Mouse (Mus musculus) hindbrain, embryonic 12.5 days (tissue): ENCODE data around the gene Maml3. TPM values are rescaled to one million over a fixed set of nuclear protein-coding genes. Genes with fewer than 3 reads are reported as not detected.

ENCODE experiments used
- ATAC-seq: fragments of 200-750 bp; cut with Nextera tagmentation; 2 replicates; pipeline ENCODE4 v1.8.0; 2017; ENCODE audit warnings: moderate TSS enrichment; ENCODE audit not compliant: low FRiP score
- H3K27ac ChIP-seq: fragments of 300-500 bp; sonication (generic); 2 replicates; pipeline ENCODE4 v1.5.1; 2016; ENCODE audit warnings: mild to moderate bottlenecking
- H3K27me3 ChIP-seq: fragments of 300-500 bp; sonication (generic); 2 replicates; pipeline ENCODE4 v1.6.1; 2016; ENCODE audit warnings: mild to moderate bottlenecking
- H3K36me3 ChIP-seq: fragments of 300-500 bp; sonication (generic); 2 replicates; pipeline ENCODE4 v1.6.1; 2016; ENCODE audit warnings: mild to moderate bottlenecking
- H3K4me1 ChIP-seq: fragments of 300-500 bp; sonication (generic); 2 replicates; pipeline ENCODE4 v1.6.1; 2016
- H3K4me2 ChIP-seq: fragments of 300-500 bp; sonication (generic); replicated peaks from 2 replicates; pipeline ENCODE4 v1.6.1; 2016; ENCODE audit warnings: mild to moderate bottlenecking
- H3K4me3 ChIP-seq: fragments of 300-500 bp; sonication (generic); 2 replicates; pipeline ENCODE4 v1.5.1; 2016; ENCODE audit warnings: mild to moderate bottlenecking
- H3K9ac ChIP-seq: fragments of 300-500 bp; sonication (generic); 2 replicates; pipeline ENCODE4 v1.6.1; 2016; ENCODE audit warnings: mild to moderate bottlenecking, moderate library complexity
- H3K9me3 ChIP-seq: fragments of 300-500 bp; sonication (generic); replicated peaks from 2 replicates; pipeline ENCODE4 v1.6.1; 2016; ENCODE audit warnings: mild to moderate bottlenecking
- WGBS: fragments of 180-500 bp; shearing (Covaris S2); methylation state at CpG from one replicate; pipeline ENCODE4 v1.1.7; 2016; 5-methylcytosine and 5-hydroxymethylcytosine counted together
- polyA plus RNA-seq: library from polyadenylated mRNA; unstranded; fragments of >200 nt; fragmentation: Nextera tagmentation; extraction: Ambion mirVana; gene quantifications from 2 replicates; pipeline ENCODE4 v1.2.1, GENCODE M21; 2016

The Maml3 gene
- polyA plus RNA-seq, 1 experiment from 2014 or later: 8.3 TPM

DNA sequence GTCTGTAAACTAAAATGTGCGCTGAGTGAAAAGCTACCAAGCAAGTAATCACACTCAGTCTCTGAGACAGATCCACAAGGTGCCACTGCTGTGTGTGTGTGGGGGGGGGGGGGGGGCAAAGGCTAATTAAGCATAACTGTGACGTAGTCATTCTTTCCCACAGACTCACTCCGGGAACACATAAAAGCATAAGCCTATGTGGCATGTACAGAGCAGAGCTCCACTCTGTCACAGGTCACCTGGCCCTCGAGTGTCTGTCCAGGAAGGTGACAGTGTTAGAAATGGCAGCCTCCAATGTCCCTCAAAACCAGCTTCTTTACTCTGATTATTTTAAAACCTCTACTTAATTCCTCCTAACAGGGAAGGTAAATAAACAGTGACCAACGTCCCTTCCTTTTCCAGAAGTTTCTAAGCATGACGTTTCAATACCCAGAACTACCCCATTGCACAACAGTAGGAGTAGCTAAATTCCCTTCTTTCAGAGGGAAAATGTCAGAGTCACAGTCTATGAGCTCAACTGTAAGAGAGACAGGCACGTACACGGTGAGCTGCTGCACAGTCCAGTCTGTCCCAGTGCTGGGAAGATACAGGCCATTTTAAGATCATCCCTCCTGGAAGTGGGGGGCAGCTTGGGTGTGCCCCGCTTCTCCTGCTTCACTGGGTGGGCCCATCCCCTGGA is 93.7 kb downstream of the Maml3 start:
- no peak for ATAC-seq
- no peaks in the 10 kb centered on the region for H3K27me3 ChIP-seq
- no peak overlapping the region for H3K4me2 ChIP-seq
- H3K27ac ChIP-seq: no peak overlapping the region; the same call in 1 of the 2 replicates
- 69% methylated on average over 9 of the region's 9 CpGs for WGBS
- H3K4me3 ChIP-seq: no peak overlapping the region
- H3K36me3 ChIP-seq: no peaks in the 10 kb centered on the region
- no peaks in the 10 kb centered on the region for H3K9me3 ChIP-seq
- H3K4me1 ChIP-seq: peaks cover 34% of the 10 kb centered on the region
- H3K9ac ChIP-seq: no peak overlapping the region

DNA sequence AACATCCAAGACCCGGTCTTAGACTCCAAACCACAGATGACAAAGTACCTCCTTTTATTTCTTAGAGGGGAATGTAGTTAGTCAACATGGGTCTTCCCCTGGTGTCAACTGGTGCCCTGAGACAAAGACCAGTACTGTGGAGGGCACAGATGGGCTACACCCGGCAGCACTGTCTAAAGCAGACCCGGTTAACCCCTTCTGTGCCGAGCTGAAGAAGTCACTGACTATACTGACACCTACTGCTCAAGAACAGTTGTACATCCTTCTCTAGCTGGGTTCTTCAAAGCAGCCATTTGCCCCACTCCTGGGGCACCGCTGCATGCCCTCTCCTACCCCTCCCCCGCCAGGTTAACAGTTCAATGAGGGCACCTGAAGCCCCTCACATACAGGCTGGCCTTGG is 95.6 kb downstream of the Maml3 start:
- no peak overlapping the region for H3K4me3 ChIP-seq
- H3K27ac ChIP-seq: peak overlapping the region; percentile 70; the same call in 1 of the 2 replicates
- ATAC-seq: peak; percentile 32; the same call in 1 of the 2 replicates
- H3K36me3 ChIP-seq: no peaks in the 10 kb centered on the region
- H3K27me3 ChIP-seq: no peaks in the 10 kb centered on the region
- peaks cover 38% of the 10 kb centered on the region for H3K4me1 ChIP-seq
- H3K9ac ChIP-seq: no peak overlapping the region
- H3K4me2 ChIP-seq: no peak overlapping the region
- 18% methylated on average over 6 of the region's 6 CpGs for WGBS
- no peaks in the 10 kb centered on the region for H3K9me3 ChIP-seq

DNA sequence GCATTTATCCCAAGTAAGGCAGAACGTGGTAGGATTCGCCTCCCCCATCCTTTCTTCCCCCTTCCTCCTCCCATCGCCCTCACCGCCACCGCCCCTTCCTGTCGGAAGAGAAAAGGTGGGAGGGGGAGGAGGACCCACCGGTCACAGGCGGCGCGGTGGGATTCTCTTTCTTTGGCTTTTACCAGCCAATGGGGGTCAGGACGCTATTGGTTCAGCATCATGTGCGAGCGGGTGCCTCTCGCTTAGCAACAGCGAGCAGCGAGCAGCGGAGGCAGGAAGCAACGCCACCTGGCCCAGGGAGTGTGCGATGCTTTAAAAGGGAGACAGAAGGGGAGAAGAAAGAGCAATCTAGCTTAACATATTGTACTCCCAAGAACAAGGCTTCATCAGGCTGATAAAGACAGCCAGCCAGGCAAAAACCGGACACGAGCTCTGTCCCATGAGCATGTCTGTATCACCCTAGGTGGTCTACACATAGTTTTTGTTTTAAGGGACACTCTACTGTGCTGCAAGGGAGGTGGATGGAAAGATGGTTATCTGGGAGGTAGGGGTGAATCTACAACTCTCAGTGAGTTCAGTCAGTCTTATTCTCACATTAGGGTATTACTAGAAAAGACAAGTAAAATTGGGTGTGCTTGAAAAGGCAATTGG is 97.1 kb downstream of the Maml3 start:
- under 1% methylated on average over 16 of the region's 21 CpGs for WGBS
- Histone ChIP-seq H3K36me3 (no peaks in the 10 kb centered on the region), H3K27me3 (no peaks in the 10 kb centered on the region), H3K9me3 (no peaks in the 10 kb centered on the region), H3K27ac (peak overlapping the region; percentile 94), H3K4me2 (peak overlapping the region; percentile 58), H3K4me3 (peak overlapping the region; percentile 24), H3K4me1 (peaks cover 38% of the 10 kb centered on the region), H3K9ac (peak overlapping the region; percentile 58)
- peak; percentile 93 for ATAC-seq

DNA sequence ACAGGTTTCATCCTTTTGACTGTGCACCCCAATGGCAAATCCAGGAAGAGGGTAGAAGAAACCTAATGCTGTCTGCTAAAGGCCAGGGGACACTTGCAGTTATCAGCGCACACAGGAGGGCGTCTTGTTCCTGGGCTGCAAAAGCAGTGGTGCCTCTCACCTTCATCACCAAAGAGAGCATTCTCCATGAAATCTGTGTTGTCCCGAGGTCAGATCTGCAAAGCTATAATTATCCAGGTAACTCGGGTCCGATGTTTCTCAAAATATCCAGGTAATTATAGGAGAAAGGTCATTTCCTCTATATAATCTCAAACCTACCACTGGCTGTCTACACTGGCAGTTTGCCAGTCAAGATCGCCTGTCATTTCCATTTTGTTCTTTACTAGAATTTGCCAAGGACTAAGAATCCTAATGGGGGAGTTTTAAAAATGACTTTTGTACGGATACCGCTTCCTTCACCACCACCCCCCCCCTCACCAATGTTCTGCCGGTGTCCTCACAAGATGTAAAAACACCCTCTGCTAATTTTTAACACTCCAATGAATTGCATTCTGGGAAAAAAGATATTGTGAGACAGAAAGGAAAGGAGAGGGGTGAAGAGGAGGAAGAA is 98.0 kb downstream of the Maml3 start:
- H3K36me3 ChIP-seq: no peaks in the 10 kb centered on the region
- H3K9me3 ChIP-seq: no peaks in the 10 kb centered on the region
- peak overlapping the region; percentile 58 for H3K4me2 ChIP-seq
- H3K4me3 ChIP-seq: peak overlapping the region; percentile 24
- WGBS: 51% methylated on average over 9 of the region's 9 CpGs
- ATAC-seq: no peak
- no peaks in the 10 kb centered on the region for H3K27me3 ChIP-seq
- peak overlapping the region; percentile 58 for H3K9ac ChIP-seq
- H3K27ac ChIP-seq: peak overlapping the region; percentile 94
- H3K4me1 ChIP-seq: peaks cover 39% of the 10 kb centered on the region

DNA sequence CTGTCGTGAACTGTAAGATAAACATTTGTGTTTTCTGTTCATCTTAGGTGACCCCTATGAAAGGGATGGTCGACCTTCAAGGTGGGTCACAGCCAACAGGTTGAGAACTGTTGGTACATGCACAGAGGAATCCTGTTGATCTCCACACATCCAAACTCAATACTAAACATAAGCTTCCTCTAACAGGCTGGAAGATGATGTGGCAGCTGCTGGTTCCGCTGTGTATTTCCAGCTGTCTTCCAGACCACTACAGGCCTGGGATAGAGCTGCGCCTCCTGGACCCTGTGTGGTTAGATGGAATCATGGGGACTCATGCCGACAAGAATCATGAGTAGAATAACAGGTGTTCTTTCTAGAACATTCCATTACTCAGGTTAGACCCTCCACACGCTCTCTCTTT is 101.2 kb downstream of the Maml3 start:
- Histone ChIP-seq H3K27ac (no peak overlapping the region), H3K9ac (no peak overlapping the region), H3K4me3 (no peak overlapping the region), H3K4me1 (peaks cover 30% of the 10 kb centered on the region), H3K9me3 (no peaks in the 10 kb centered on the region), H3K36me3 (no peaks in the 10 kb centered on the region), H3K27me3 (no peaks in the 10 kb centered on the region), H3K4me2 (no peak overlapping the region)
- 85% methylated on average over 6 of the region's 6 CpGs for WGBS
- no peak for ATAC-seq

DNA sequence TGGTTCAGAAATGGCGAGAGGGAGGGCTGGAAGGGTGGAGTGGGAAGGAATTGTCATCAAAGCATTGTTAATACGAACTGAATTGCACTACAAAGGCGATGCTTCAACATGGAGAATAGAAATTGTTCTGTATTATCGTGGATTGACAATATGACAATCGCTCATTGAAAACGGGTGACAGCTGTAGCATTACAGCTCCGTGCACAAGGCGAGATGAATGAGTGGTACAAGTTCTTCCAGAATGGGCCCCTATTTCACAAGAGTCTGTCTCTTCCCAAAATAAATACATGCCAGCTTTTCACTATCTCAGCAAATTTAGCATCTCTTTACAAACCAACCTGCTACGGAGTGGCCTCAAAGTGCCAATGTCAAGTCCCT is 103.4 kb downstream of the Maml3 start:
- Histone ChIP-seq H3K9me3 (no peaks in the 10 kb centered on the region), H3K4me3 (no peak overlapping the region), H3K4me1 (peaks cover 22% of the 10 kb centered on the region), H3K4me2 (no peak overlapping the region), H3K36me3 (no peaks in the 10 kb centered on the region), H3K27ac (no peak overlapping the region), H3K9ac (no peak overlapping the region), H3K27me3 (no peaks in the 10 kb centered on the region)
- 53% methylated on average over 9 of the region's 9 CpGs for WGBS
- no peak for ATAC-seq

DNA sequence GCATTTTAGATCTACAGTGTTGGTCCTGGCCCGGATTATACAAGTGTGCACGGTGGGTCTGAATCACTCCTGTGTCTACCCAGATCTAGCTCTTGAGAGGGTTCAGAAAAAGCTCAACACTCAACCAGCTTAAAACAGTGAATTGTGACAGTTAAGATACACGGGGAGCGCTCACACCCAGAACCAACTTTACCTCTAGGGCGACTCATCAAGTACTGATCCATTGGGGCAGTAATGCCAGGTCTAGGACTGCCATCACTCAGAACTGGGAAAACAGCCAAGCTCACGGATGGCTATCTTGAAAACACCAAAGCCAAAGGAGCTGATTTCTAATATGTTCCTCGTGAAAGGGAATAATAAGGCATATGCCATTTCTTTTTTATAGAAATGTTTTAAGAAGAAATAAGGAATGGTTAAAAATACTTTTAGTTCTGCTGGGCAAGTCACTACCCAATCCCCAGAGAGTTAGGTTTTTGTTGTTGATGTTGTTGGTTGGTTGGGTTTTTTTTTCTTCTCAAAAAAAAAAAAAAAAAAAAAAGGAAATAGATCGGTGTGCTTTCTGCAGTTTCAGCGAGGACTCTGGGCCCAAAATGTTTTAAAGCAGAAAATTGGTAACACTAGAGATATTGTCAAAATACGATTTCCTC is 103.9 kb downstream of the Maml3 start:
- no peak overlapping the region for H3K27ac ChIP-seq
- H3K4me1 ChIP-seq: peaks cover 18% of the 10 kb centered on the region
- H3K4me3 ChIP-seq: no peak overlapping the region
- no peak overlapping the region for H3K4me2 ChIP-seq
- H3K27me3 ChIP-seq: no peaks in the 10 kb centered on the region
- no peaks in the 10 kb centered on the region for H3K9me3 ChIP-seq
- 82% methylated on average over 10 of the region's 10 CpGs for WGBS
- ATAC-seq: no peak
- H3K36me3 ChIP-seq: no peaks in the 10 kb centered on the region
- no peak overlapping the region for H3K9ac ChIP-seq

DNA sequence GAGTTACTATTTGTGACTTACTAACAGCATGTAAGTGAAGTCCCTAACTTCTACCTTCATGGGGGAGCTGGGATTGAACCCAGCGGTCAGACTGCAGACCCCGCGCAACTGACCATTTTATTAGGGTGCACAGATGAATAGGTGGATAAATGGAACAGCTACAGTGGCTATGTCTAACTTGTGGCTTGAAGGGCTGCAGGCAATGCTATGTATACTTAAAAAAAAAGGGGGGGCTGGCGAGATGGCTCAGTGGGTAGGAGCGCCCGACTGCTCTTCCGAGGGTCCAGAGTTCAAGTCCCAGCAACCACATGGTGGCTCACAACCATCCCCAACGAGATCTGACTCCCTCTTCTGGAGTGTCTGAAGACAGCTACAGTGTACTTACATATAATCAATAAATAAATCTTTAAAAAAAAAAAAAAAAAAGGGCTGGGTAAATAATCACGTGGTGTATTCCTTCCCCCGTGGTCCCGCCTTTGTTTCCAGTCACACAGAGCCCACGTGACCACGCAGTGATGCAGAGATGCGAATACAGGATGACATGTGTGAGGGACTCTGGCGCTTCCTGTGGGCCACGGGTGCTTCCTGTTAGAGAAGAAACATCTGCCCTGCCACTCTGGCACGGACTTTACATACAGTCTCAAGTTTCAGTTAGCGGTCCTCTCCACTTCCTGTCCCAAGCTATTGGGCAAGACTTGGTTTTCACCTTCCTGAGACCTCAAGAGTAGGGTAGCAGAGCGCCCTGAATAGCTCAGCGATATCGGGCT is 105.0 kb downstream of the Maml3 start:
- Histone ChIP-seq H3K4me1 (peaks cover 17% of the 10 kb centered on the region), H3K9me3 (no peaks in the 10 kb centered on the region), H3K36me3 (no peaks in the 10 kb centered on the region), H3K27me3 (no peaks in the 10 kb centered on the region), H3K27ac (no peak overlapping the region), H3K4me3 (no peak overlapping the region), H3K4me2 (no peak overlapping the region), H3K9ac (no peak overlapping the region)
- 91% methylated on average over 21 of the region's 21 CpGs for WGBS
- ATAC-seq: no peak

DNA sequence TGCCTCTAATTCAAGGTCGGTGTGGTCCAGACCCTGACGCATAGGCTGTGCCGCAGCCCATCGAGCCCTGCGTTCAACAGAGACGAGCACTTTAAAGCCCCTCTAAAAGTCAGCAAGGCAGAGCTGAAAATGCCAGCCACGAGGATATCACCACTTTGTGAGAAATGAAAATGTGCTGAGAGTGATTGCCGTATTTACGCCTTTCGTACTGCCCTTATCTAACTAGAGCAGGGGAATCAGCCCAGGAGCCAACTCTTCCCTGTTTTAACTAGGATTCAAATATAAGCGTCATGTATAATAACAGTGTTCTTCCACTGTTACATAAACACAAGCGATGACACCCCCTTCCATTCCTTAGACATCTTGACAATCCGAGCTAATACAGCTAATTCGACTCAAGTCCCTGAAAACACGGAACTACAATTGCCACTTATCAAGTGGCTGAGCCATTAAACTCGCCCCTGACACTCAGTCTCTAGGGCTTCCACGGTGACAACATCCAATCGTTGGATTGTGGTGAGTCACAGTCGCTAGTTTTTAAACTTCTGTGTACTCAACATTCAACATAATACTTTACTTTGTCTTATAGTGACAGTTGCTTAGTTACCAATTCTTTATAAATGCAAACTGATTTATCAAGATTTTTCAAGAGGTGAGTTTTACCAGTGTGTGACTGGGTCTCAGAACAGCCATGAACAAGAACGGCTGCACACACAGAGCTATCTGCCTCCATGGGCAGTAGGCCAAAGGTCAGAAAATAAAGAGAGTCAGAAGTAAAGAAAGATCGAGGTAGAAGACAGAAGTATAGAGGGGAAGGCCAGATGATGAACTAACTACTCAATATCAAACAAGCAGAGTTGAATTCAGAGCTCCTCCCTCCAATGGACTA is 106.1 kb downstream of the Maml3 start:
- Histone ChIP-seq H3K9me3 (no peaks in the 10 kb centered on the region), H3K4me3 (no peak overlapping the region), H3K36me3 (no peaks in the 10 kb centered on the region), H3K4me2 (no peak overlapping the region), H3K4me1 (peaks cover 17% of the 10 kb centered on the region), H3K9ac (no peak overlapping the region), H3K27me3 (no peaks in the 10 kb centered on the region), H3K27ac (no peak overlapping the region)
- 77% methylated on average over 21 of the region's 21 CpGs for WGBS
- ATAC-seq: no peak

DNA sequence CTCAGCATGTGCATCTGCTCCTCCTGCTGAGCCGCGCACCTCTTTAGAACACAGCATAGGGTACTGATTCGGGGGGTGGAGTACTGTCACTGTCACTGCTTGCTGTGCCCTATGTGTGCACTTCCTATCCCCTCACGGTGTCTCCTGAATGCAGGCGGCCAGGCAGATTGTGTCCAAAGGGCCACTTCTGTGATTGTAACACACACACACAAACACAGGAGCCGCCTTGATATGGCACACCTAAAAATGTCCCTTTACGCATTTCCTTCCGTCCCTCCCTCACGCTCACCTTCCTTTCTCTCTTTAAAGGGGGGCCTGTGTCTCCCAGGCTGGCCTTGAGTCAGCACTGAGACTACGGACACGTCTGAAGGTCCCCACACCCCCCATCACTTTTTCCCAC is 107.3 kb downstream of the Maml3 start:
- peaks cover 17% of the 10 kb centered on the region for H3K4me1 ChIP-seq
- 83% methylated on average over 11 of the region's 11 CpGs for WGBS
- no peak overlapping the region for H3K4me2 ChIP-seq
- H3K27ac ChIP-seq: no peak overlapping the region
- no peak for ATAC-seq
- H3K9ac ChIP-seq: no peak overlapping the region; the same call in 1 of the 2 replicates
- H3K27me3 ChIP-seq: no peaks in the 10 kb centered on the region
- no peaks in the 10 kb centered on the region for H3K36me3 ChIP-seq
- H3K4me3 ChIP-seq: no peak overlapping the region
- no peaks in the 10 kb centered on the region for H3K9me3 ChIP-seq

DNA sequence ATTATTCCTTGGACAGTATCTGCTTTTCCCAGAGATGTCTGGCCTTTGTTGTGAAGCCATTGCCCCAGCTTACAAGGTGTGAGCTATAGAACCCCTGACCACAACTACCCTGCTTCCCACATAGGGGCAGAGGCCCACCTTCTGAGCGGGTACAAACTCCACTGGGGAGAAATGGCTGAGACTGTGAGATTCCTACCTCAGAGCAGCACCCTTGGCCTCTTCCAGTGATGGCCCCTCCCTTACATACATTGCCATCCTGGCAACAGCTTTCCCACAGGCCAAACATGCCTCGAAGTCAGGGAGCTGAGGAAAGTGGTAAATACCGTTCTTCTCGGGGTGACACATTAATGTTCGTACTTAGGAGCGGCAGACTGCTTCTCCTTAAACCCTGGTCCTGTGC is 118.4 kb downstream of the Maml3 start:
- Histone ChIP-seq H3K36me3 (no peaks in the 10 kb centered on the region), H3K27me3 (no peaks in the 10 kb centered on the region), H3K9me3 (no peaks in the 10 kb centered on the region), H3K4me3 (no peak overlapping the region), H3K27ac (no peak overlapping the region), H3K4me1 (peaks cover 12% of the 10 kb centered on the region), H3K4me2 (no peak overlapping the region), H3K9ac (no peak overlapping the region)
- no peak for ATAC-seq
- WGBS: 86% methylated on average over 6 of the region's 6 CpGs
